Mouse (Mus musculus): Measurements from ENCODE around the gene Olr1. TPM values are rescaled to one million over a fixed set of nuclear protein-coding genes. Genes with fewer than 3 reads are reported as not detected.

The Olr1 gene
- polyA plus RNA-seq, 1 experiment from 2014 or later: 0.05 TPM

DNA sequence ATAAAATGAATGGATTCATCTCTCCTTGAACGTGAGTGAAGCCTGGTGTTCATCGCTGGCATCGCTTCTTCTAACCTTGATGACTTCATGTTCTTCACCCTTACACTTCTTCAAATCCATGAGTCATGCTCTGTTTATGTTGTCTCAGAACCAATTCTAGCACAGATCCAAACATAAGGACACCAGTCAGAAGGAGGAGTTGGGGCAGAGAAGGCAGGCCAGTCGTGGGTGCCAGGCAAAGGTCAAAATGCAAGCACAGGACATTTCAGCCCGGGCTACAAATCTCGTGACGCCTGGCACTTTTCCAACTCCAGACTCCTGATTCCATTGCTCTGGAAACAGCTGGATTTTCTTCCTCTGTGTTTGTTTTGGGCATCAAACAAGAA, 25.6 kb upstream of the Olr1 start:
- peaks cover 15% of the 10 kb centered on the region for H3K4me1 ChIP-seq
- ATAC-seq (ENCODE audit: low FRiP score, low read depth): peak; percentile 42
- H3K27me3 ChIP-seq (replicated peaks): no peaks in the 10 kb centered on the region
- H3K4me2 ChIP-seq (replicated peaks): peak overlapping the region; percentile 68
- H3K9ac ChIP-seq: peak overlapping the region; percentile 76; the same call in 1 of the 2 replicates
- no peaks in the 10 kb centered on the region for H3K9me3 ChIP-seq
- peak overlapping the region; percentile 64; the same call in 1 of the 2 replicates for H3K4me3 ChIP-seq
- H3K27ac ChIP-seq: no peak overlapping the region
- H3K36me3 ChIP-seq: no peaks in the 10 kb centered on the region
- 38% methylated on average over 7 of the region's 7 CpGs for WGBS

DNA sequence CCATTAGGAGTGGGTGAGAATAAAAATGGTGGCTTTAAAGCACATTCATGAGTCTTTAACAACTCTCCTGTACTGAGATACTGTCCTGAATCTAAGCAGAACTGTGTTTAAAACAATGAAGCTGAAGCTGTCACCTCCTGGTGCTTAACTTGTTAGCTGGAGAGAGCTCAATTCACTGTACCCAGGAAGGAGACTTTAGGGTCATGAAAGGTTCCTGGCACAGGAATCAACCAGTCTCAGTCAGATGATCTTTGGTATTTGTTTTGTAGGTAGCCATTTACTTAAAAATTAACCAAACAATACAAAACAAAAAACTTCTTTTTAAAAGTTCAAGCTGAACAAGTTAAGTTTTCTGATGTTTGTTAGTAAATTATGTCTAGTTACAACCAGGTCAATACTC, 23.3 kb upstream of the Olr1 start:
- no peaks in the 10 kb centered on the region for H3K9me3 ChIP-seq
- no peak overlapping the region for H3K4me3 ChIP-seq
- H3K36me3 ChIP-seq: no peaks in the 10 kb centered on the region
- H3K27ac ChIP-seq: no peak overlapping the region
- peaks cover 8% of the 10 kb centered on the region for H3K4me1 ChIP-seq
- no peak for ATAC-seq (ENCODE audit: low FRiP score, low read depth)
- no peak overlapping the region for H3K4me2 ChIP-seq (replicated peaks)
- no peak overlapping the region for H3K9ac ChIP-seq
- H3K27me3 ChIP-seq (replicated peaks): no peaks in the 10 kb centered on the region

- Histone ChIP-seq H3K4me2 (replicated peaks) (no peak overlapping the region), H3K4me3 (no peak overlapping the region), H3K9me3 (no peaks in the 10 kb centered on the region), H3K27me3 (replicated peaks) (no peaks in the 10 kb centered on the region), H3K27ac (no peak overlapping the region), H3K36me3 (no peaks in the 10 kb centered on the region), H3K4me1 (peaks cover under 1% of the 10 kb centered on the region; the same call in 1 of the 2 replicates), H3K9ac (no peak overlapping the region)
- WGBS: 85% methylated on average over 1 of the region's 1 CpGs
- ATAC-seq (ENCODE audit: low FRiP score, low read depth): no peak
Measured at GRCm38 (mm10) chr6:129529605-129530004, 22.6 kb upstream of the Olr1 start.

DNA sequence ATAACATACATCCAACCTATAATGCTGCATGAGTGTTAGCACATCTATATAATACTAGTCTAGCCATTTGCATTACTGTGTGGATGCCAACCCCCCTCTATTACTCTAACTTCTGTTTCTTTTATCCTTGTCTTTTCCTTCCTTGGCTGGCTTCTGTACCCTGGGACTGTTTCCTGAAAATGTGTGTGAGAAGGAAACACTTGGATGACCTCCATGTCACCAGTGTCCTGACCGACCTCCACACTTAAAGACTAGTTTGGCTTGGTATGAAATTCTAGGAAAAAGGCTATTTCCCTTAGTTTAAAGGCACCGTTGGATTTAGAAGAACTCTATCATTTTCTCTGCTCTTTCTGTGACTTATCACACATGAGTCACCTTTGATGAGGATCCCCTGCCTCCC, 20.5 kb upstream of the Olr1 start:
- Histone ChIP-seq H3K27ac (no peak overlapping the region), H3K4me2 (replicated peaks) (no peak overlapping the region), H3K36me3 (no peaks in the 10 kb centered on the region), H3K9me3 (no peaks in the 10 kb centered on the region), H3K4me3 (no peak overlapping the region), H3K9ac (no peak overlapping the region), H3K27me3 (replicated peaks) (no peaks in the 10 kb centered on the region), H3K4me1 (no peaks in the 10 kb centered on the region)
- no peak for ATAC-seq (ENCODE audit: low FRiP score, low read depth)
- 84% methylated on average over 2 of the region's 2 CpGs for WGBS

GRCm38 (mm10) chr6:129526069-129526468, 19.1 kb upstream of the Olr1 start:
- Histone ChIP-seq H3K27ac (no peak overlapping the region), H3K4me2 (replicated peaks) (no peak overlapping the region), H3K4me3 (no peak overlapping the region), H3K4me1 (no peaks in the 10 kb centered on the region), H3K36me3 (no peaks in the 10 kb centered on the region), H3K27me3 (replicated peaks) (no peaks in the 10 kb centered on the region), H3K9ac (no peak overlapping the region), H3K9me3 (no peaks in the 10 kb centered on the region)
- ATAC-seq (ENCODE audit: low FRiP score, low read depth): no peak

- Histone ChIP-seq H3K27ac (no peak overlapping the region), H3K4me2 (replicated peaks) (no peak overlapping the region), H3K4me3 (no peak overlapping the region), H3K9ac (no peak overlapping the region), H3K27me3 (replicated peaks) (no peaks in the 10 kb centered on the region), H3K4me1 (no peaks in the 10 kb centered on the region), H3K9me3 (no peaks in the 10 kb centered on the region), H3K36me3 (no peaks in the 10 kb centered on the region)
- ATAC-seq (ENCODE audit: low FRiP score, low read depth): peak; percentile 77
- 49% methylated on average over 2 of the region's 2 CpGs for WGBS
Measured at GRCm38 (mm10) chr6:129517752-129518408, 10.9 kb upstream of the Olr1 start.

- H3K9ac ChIP-seq: no peak overlapping the region
- H3K4me3 ChIP-seq: no peak overlapping the region
- ATAC-seq (ENCODE audit: low FRiP score, low read depth): no peak
- no peaks in the 10 kb centered on the region for H3K9me3 ChIP-seq
- no peak overlapping the region for H3K4me2 ChIP-seq (replicated peaks)
- H3K4me1 ChIP-seq: no peaks in the 10 kb centered on the region
- H3K27me3 ChIP-seq (replicated peaks): no peaks in the 10 kb centered on the region
- H3K27ac ChIP-seq: no peak overlapping the region
- no peaks in the 10 kb centered on the region for H3K36me3 ChIP-seq
- WGBS: 90% methylated on average over 10 of the region's 10 CpGs
Measured at GRCm38 (mm10) chr6:129516388-129516787, 9.4 kb upstream of the Olr1 start.

GRCm38 (mm10) chr6:129515068-129515467, 8.1 kb upstream of the Olr1 start:
- H3K4me2 ChIP-seq (replicated peaks): no peak overlapping the region
- no peaks in the 10 kb centered on the region for H3K27me3 ChIP-seq (replicated peaks)
- no peaks in the 10 kb centered on the region for H3K36me3 ChIP-seq
- H3K9me3 ChIP-seq: no peaks in the 10 kb centered on the region
- 95% methylated on average over 3 of the region's 3 CpGs for WGBS
- no peak overlapping the region for H3K27ac ChIP-seq
- H3K4me1 ChIP-seq: no peaks in the 10 kb centered on the region
- ATAC-seq (ENCODE audit: low FRiP score, low read depth): no peak
- H3K4me3 ChIP-seq: no peak overlapping the region
- H3K9ac ChIP-seq: no peak overlapping the region

- no peak for ATAC-seq (ENCODE audit: low FRiP score, low read depth)
- H3K9ac ChIP-seq: no peak overlapping the region
- no peak overlapping the region for H3K27ac ChIP-seq
- H3K4me3 ChIP-seq: no peak overlapping the region
- H3K9me3 ChIP-seq: no peaks in the 10 kb centered on the region
- WGBS: 76% methylated on average over 2 of the region's 2 CpGs
- H3K4me2 ChIP-seq (replicated peaks): no peak overlapping the region
- H3K36me3 ChIP-seq: no peaks in the 10 kb centered on the region
- no peaks in the 10 kb centered on the region for H3K27me3 ChIP-seq (replicated peaks)
- H3K4me1 ChIP-seq: no peaks in the 10 kb centered on the region
Measured at GRCm38 (mm10) chr6:129514376-129514775, 7.4 kb upstream of the Olr1 start.

DNA sequence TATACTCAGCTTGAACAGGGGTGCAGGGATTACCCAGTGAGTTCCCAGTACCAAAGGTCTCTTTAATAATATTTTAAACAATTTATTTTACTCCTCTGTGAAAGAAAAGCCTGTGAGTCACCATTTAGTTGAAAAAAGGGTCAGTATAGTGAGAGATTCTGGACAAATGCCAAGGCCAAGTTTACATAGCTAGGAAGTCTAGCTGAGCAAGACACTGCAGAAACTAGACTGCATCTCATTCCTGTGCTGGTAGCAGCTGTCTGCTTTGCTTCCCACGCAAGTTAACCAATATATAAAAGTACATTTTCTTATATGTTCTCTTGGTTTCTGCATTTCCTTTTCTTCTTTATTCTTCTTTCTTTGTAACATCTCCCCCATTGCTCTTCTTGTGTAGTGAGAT, 6.4 kb upstream of the Olr1 start:
- Histone ChIP-seq H3K9me3 (no peaks in the 10 kb centered on the region), H3K4me1 (no peaks in the 10 kb centered on the region), H3K27me3 (replicated peaks) (no peaks in the 10 kb centered on the region), H3K4me3 (no peak overlapping the region), H3K36me3 (no peaks in the 10 kb centered on the region), H3K9ac (no peak overlapping the region), H3K27ac (no peak overlapping the region), H3K4me2 (replicated peaks) (no peak overlapping the region)
- WGBS: 87% methylated on average over 1 of the region's 1 CpGs
- ATAC-seq (ENCODE audit: low FRiP score, low read depth): no peak

GRCm38 (mm10) chr6:129512868-129513267, 5.9 kb upstream of the Olr1 start:
- WGBS: 75% methylated on average over 8 of the region's 8 CpGs
- no peak for ATAC-seq (ENCODE audit: low FRiP score, low read depth)

DNA sequence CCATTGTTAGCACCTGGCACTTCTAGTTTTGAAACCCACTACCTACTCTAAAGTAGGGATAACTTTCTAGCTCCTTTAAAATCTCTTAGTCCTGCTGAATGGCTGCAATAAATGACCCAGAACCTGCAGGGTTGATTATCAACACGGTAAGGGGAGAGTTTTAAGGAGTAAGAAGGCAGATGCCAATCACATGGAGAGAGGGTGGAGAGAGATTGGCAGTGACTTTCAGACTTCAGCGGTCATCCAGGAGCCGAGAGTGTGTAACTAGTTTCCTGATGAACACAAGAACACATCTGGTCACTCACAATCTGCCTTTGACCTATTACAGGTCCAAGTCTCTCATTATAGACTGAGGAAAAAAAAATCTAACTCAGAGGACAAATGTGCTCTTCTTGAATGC, 5.4 kb upstream of the Olr1 start, which contains the start of gene Tmem52b:
Gene Tmem52b (plus strand): TSS at position 189 of the 400 bp plus-strand sequence.
- ATAC-seq (ENCODE audit: low FRiP score, low read depth): no peak
- Histone ChIP-seq H3K36me3 (no peaks in the 10 kb centered on the region), H3K4me3 (no peak within 1 kb of the TSS), H3K9ac (no peak within 1 kb of the TSS), H3K27ac (no peak within 1 kb of the TSS), H3K27me3 (replicated peaks) (no peaks in the 10 kb centered on the region), H3K4me1 (no peaks in the 10 kb centered on the region), H3K4me2 (replicated peaks) (no peak within 1 kb of the TSS), H3K9me3 (no peaks in the 10 kb centered on the region)
- WGBS: 63% methylated on average over 3 of the region's 3 CpGs

More at GRCm38 (mm10) chr6:129512868-129513267, 5.9 kb upstream of the Olr1 start:
- no peak overlapping the region for H3K4me3 ChIP-seq
- H3K27me3 ChIP-seq (replicated peaks): no peaks in the 10 kb centered on the region
- H3K27ac ChIP-seq: no peak overlapping the region
- no peak overlapping the region for H3K4me2 ChIP-seq (replicated peaks)
- no peaks in the 10 kb centered on the region for H3K36me3 ChIP-seq
- H3K4me1 ChIP-seq: no peaks in the 10 kb centered on the region
- H3K9me3 ChIP-seq: no peaks in the 10 kb centered on the region
- no peak overlapping the region for H3K9ac ChIP-seq
